Mouse (Mus musculus): ENCODE data around the gene Drap1.

Drap1 gene

GRCm38 (mm10) chr19:5448354-5449150 is 23.8 kb upstream of the Drap1 start:
- DNase-seq (ENCODE audit: low read depth, low spot score), result no peak

GRCm38 (mm10) chr19:5447515-5448353 is 23.0 kb upstream of the Drap1 start, which contains the start of gene Fosl1:
Fosl1 (plus strand) TSS chr19:5447547.
- DNase-seq (ENCODE audit: low read depth, low spot score), result no peak

GRCm38 (mm10) chr19:5445747-5446146 is 21.0 kb upstream of the Drap1 start:
- DNase-seq (ENCODE audit: low read depth, low spot score), result no peak

GRCm38 (mm10) chr19:5444954-5445353 is 20.2 kb upstream of the Drap1 start:
- no peak for DNase-seq (ENCODE audit: low read depth, low spot score)

- no peak for DNase-seq (ENCODE audit: low read depth, low spot score)
Measured at GRCm38 (mm10) chr19:5444371-5444908, 19.7 kb upstream of the Drap1 start.

DNA sequence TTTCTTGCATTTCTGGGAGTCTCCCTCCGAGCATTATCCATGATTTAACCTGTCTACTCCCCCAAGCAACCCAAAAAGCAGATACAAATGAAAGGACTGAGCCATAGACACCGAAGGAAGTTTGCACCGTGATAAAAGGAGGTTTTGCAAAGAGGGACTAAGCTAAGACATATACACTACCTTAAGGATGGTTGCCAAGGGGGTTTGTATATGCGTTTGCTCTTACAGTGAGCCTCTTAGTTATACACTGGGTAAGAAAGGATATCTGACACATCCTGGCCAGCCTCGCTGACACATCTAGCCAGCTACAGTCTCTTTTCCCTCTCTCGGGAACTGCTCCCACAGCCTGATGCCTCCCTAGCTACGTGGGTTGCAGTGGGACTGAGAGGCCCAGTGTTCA is 9.2 kb upstream of the Drap1 start:
- DNase-seq (ENCODE audit: low read depth, low spot score), result no peak

DNA sequence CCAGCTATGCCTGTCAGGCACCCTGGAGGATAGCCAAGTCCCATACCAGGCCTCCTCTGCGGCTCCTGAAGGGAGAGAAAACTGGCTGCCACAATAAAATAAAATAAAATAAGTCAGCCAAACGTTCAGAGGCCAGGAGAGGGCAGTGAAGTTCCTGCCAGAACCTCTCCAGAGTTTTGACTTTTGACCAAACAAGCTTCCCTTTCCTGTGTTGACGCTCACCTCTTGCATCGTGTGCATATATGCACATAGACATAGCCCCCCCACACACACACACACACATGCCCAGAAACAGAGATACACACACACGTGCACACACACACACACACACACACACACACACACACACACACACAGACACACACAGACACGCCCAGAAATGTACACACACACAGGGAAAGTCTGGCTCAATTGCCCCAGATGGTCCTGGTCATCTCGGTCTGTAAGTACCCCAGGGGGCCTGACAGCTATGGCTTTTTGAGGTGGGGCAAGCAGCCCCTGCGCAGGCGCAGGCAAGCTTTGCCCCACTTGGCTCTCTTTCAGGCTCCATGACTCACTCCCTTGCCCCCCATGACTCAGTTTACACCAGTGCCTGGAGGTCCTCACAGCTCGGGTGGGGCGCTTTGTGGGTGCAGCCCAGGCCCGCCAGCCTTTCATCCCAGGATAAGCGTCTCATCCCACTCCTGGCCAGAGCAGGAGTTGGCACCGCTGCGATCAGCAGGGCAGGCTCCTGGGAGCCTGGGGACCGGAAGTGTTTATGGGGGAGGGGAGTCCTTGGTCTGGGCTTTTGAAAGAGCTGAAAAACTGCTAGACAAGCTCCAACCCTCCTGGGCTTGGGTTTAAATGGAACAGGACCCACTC is 8.4 kb upstream of the Drap1 start:
- no peak for DNase-seq (ENCODE audit: low read depth, low spot score)

DNA sequence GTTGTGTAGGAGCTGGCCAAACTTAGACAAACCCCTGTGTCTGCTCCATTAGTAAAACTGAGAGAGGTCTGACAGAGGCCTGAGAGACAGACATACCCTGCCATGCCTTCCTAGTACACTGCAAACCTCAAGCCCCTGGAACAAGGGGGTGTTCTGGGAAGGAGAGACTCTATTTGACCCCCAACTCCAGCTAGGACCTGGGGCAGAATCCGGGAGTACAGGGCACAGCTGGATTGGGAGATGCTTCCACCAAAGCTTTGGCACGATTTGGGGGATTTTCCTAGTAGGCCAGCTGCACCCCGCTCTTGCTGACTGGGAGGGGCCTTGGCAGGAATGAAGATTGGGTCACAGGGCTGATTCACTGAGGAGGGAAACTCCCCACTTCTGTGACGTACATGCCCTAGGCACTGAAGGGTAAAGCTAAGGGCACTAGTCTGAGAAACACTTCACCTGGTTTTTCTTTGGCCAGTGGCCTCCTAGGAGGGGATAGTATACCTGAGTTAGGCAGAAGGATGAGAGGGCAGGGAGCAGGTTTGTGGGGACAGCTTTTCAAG is 7.2 kb upstream of the Drap1 start:
- no peak for DNase-seq (ENCODE audit: low read depth, low spot score)

DNA sequence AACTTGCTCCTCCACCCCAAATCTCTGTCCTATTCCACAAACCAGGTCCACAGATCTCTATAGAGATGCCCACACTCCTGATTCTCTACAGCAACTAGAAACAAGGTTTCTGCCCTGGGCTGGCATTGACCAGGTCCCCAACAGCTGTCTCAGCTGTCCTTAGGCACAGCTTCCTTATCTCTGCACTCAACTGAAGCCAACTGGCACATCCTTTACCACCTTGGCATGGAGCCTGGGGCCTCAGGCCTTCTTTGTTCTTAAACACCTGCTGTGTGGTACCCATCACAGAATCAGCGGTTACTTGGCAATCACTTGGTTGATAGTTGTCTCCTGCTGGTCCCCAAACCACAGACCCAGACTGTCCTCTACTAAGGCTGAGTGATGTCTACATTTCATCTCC is 5.6 kb upstream of the Drap1 start:
- no peak for DNase-seq (ENCODE audit: low read depth, low spot score)

GRCm38 (mm10) chr19:5429806-5430205 is 5.0 kb upstream of the Drap1 start:
- DNase-seq (ENCODE audit: low read depth, low spot score), result no peak

GRCm38 (mm10) chr19:5429219-5429618 is 4.4 kb upstream of the Drap1 start:
- no peak for DNase-seq (ENCODE audit: low read depth, low spot score)

DNA sequence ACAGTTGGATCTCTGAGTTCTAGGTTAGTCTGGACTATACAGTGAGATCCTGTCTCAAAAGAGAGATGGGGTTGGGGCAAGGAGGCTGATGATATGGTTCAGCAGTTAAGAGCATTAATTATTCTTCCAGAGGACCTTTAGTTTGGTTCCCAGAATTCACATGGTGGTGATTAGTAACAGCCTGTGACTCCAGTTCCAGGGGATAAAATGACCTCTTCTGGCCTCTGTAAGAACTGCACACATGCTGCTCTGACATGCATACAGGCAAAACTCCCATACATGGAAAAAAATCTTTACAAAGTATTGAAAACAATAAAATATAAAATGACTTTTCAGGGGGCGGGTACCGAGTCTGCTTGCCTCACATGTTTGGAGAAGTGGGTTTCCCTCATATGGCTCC is 3.3 kb upstream of the Drap1 start:
- DNase-seq (ENCODE audit: low read depth, low spot score), result no peak

DNA sequence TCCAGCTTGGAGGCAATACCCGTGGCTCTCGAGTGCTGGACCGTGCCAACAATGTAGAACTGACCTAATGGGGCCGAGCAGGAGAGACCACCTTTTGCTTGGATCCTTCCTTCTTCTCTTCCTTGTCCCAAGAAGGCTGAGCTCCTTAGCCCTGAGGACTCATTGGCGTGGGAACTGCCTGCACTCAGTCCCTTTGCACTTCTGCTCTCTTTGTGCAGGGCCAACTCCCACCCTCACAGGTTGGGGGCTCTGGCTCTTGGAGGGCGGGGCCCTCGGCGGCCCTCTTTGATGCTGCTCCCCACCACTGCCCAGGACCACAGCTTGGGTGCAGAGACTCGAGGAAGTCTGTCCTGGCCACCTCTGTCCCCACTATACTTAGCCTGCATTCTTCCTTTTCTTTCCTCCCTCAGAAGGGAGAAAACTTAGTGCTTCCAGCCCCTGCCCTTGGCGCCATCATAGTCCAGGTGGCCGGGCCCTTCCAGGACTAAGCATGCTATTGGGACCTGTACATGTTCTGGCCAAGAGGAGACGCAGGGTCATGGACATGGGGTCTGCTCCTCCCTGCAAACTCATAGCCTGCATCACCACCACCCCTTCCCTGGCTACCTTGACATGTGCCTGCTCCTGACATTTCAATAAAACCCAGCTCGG is 2.0 kb upstream of the Drap1 start:
- DNase-seq (ENCODE audit: low read depth, low spot score), result no peak

- DNase-seq (ENCODE audit: low read depth, low spot score), result no peak
Measured at GRCm38 (mm10) chr19:5425906-5426565, 1.3 kb upstream of the Drap1 start.

DNA sequence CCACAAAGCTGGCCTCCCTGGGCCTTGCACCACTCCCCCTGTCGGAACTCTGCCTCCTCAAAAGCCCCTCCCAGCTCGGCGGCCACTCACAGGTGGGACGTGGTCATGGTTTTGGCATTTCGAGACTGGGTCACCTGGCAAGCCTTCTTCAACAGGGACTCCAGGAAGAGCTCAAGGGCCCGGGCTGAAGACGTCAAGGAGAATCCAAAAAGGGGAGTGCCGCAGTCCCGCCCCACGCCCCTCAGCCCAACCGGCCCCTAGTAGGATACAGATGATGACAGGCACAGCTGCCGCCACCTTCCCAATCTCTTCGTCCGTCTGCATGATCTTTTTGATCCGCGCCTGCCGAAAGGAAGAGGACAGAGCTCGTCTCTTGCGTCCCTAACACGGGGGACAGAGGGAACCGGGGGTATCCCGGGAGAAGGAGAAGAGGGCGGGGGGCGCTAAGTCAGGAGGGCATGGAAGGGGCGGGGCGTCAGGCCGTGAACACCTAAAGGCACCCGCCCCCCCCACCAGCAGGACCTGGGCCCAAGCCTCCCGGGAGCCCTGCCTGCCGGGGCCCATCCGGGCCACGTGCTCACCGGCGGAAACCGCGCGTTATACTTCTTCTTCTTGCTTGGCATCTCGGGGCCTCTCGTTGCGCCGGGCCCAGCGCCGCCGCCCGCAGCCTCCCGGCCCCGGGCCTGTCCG is 542 bp downstream of the Drap1 start:
- DNase-seq (ENCODE audit: low read depth, low spot score), result no peak

- no peak for DNase-seq (ENCODE audit: low read depth, low spot score)
Measured at GRCm38 (mm10) chr19:5423561-5423960, 1.2 kb downstream of the Drap1 start.

DNA sequence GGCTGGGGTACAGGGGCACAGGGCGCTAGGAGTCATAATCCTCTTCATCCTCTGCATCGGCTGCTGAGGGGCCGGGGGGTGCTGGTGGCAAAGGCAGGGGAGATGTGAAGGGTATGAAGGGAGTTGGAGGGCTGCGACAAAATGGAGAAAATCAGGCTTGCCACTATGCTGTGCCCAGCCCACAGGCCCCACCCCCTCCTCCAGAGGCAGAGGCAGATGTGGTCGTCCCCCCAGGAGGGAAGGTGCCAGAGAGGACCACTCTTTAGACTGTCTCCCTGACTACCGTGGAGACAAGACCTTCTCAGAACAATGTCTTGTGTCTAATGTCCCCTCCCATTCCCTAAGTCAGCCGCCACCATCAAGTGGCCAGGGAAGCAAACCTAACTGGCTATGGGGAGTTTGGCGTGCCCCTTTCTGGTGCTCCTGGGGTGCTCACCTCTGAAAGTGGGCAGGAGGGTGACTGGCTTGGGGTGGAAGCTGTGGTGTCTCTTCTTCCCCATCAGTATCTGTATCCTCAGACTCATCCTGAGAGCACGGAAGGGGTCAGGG is 1.8 kb downstream of the Drap1 start:
- no peak for DNase-seq (ENCODE audit: low read depth, low spot score)

DNA sequence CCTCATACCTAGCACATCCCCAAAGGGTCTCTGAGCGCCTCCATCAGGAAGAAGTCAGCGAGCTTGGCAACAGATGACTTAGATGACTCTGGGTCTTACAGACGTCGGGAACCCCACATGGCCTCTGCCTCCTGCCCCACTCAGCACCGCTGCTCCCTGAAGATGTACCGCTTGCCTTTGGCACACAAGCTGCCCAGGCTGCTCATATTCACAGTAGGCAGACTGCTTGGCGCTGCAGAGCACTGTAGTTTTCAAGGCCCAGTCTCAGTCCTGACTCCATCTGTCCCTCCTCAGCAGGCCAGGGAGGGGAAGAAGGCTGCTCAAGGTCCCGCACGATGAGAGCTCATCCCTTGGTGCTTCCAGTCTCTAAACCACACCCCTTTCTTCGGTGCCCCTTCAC is 2.5 kb downstream of the Drap1 start:
- no peak for DNase-seq (ENCODE audit: low read depth, low spot score)

DNA sequence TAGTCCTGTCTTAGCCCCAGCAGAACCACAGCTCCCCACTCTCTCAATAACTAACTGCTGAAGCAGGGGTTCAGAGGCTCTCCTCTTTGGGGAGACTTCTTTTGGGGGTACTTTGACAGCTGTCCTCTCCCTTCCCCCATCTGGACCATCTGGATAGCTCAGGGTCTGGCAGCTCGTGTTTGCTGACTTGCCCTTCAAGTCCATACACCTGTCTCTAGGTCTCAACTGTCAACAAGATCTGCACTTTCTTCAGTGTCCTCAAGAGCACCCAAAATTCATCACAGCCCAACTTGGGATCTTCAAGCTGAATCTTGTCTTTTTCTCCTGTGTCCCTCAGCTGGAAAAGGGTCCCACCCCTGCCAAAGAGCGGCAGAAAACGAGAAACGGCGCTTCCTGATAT is 3.0 kb downstream of the Drap1 start:
- no peak for DNase-seq (ENCODE audit: low read depth, low spot score)

Data from c-Kit-negative CD71-positive TER-119-positive erythroid progenitor cells, embryonic 14.5 days (primary cell).